Mouse (Mus musculus): ENCODE data around the gene Rgl1.

DNA sequence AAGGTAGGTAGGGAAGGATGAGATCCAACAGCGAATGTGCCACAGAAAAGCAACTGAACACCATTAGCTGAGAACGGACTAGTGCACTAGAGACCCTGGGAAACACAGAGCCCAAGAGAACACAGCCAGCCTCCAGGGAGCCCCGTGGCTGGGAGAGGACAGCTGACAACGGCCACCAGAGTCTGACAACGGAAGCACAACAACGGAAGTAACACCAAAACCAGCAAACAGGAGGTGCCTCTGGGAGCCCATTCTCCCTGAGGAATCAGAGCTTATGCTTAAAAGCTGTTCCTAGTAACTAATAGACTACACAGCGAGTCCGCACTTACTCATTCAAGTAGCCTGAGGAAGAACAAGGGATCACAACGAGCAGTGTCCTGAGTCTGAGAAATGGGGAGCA lies 16.9 kb downstream of the Rgl1 start:
- TF ChIP-seq CTCF (IDR thresholded peaks at IDR 0.05; ENCODE audit: low read depth, low read length) (no peak), POLR2A (IDR thresholded peaks at IDR 0.05; ENCODE audit: extremely low read depth, insufficient read depth, low read length) (no peak)

Measured in liver, adult 2 months (tissue).